Mouse (Mus musculus) MEL (cell line): ENCODE results near the gene 2010109A12Rik. TPM values are rescaled to one million over a fixed set of nuclear protein-coding genes. Genes with fewer than 3 reads are reported as not detected.

Source experiments
- DNase-seq: peaks from one replicate; pipeline ENCODE4 v3.0.0; 2011; ENCODE audit warnings: low read depth, low spot score
- H3K27ac ChIP-seq: 2 replicates; pipeline ENCODE4 v1.5.1; 2012; ENCODE audit warnings: low read depth, mild to moderate bottlenecking, control low read depth, low read length, moderate library complexity; ENCODE audit not compliant: control insufficient read depth
- H3K27me3 ChIP-seq, 2 experiments: fragments of 150-350 bp in 1 of 2; sonication (generic) in 1 of 2; 2 replicates each; pipeline ENCODE4 v1.6.1; 2012; ENCODE audit warnings: low read length in 2 of 2, mild to moderate bottlenecking in 2 of 2, improper control_type of control experiment in 1 of 2, moderate library complexity in 1 of 2; ENCODE audit not compliant: insufficient read depth in 2 of 2, control insufficient read depth in 1 of 2
- H3K36me3 ChIP-seq, 2 experiments: 2 replicates each; pipeline ENCODE4 v1.6.1; 2012 to 2014; ENCODE audit warnings: low read length in 2 of 2, improper control_type of control experiment in 1 of 2, inconsistent platforms in 1 of 2, mild to moderate bottlenecking in 1 of 2; ENCODE audit not compliant: insufficient read depth in 2 of 2, control insufficient read depth in 1 of 2
- H3K4me1 ChIP-seq, 2 experiments: fragments of 150-350 bp in 1 of 2; sonication (generic) in 1 of 2; 2 replicates each; pipeline ENCODE4 v1.6.1; 2012; ENCODE audit warnings: low read length in 2 of 2, improper control_type of control experiment in 1 of 2, mild to moderate bottlenecking in 1 of 2; ENCODE audit not compliant: insufficient read depth in 2 of 2, control insufficient read depth in 1 of 2
- H3K4me3 ChIP-seq, 2 experiments: fragments of 150-350 bp in 1 of 2; sonication (generic) in 1 of 2; 2 replicates each; pipeline ENCODE4 v1.5.1; 2012; ENCODE audit warnings: low read depth in 2 of 2, low read length in 2 of 2, mild to moderate bottlenecking in 2 of 2, moderate library complexity in 2 of 2, control low read depth in 1 of 2, improper control_type of control experiment in 1 of 2; ENCODE audit not compliant: control insufficient read depth in 1 of 2, insufficient read depth in 1 of 2
- H3K79me2 ChIP-seq: 2 replicates; pipeline ENCODE4 v1.6.1; 2012; ENCODE audit warnings: mild to moderate bottlenecking, low read length, moderate library complexity; ENCODE audit not compliant: control insufficient read depth, poor library complexity, insufficient read depth
- H3K9ac ChIP-seq: 2 replicates; pipeline ENCODE4 v1.6.1; 2012; ENCODE audit warnings: low read depth, mild to moderate bottlenecking, control low read depth, low read length, moderate library complexity; ENCODE audit not compliant: control insufficient read depth, poor library complexity, severe bottlenecking
- H3K9me3 ChIP-seq: fragments of 150-350 bp; sonication (generic); replicated peaks from 2 replicates; pipeline ENCODE4 v1.6.1; 2012; ENCODE audit warnings: mild to moderate bottlenecking, low read length, improper control_type of control experiment, moderate library complexity; ENCODE audit not compliant: insufficient read depth
- CHD1 ChIP-seq: IDR thresholded peaks from 2 replicates; pipeline ENCODE4 v1.6.1; 2012; ENCODE audit warnings: low read depth, mild to moderate bottlenecking, inconsistent platforms, low read length, improper control_type of control experiment
- CHD2 ChIP-seq: IDR thresholded peaks from 2 replicates; pipeline ENCODE4 v1.6.1; 2011; ENCODE audit warnings: low read length, improper control_type of control experiment
- E2F4 ChIP-seq: IDR thresholded peaks from 2 replicates; pipeline ENCODE4 v1.6.1; 2011; ENCODE audit warnings: low read depth, low read length, improper control_type of control experiment, borderline replicate concordance
- EP300 ChIP-seq, 2 experiments: IDR thresholded peaks; 2 replicates each; pipeline ENCODE4 v1.6.1; 2011; ENCODE audit warnings: improper control_type of control experiment in 2 of 2, low read length in 2 of 2, low read depth in 1 of 2, mild to moderate bottlenecking in 1 of 2
- ETS1 ChIP-seq: IDR thresholded peaks from 2 replicates; pipeline ENCODE4 v1.6.1; 2012; ENCODE audit warnings: low read depth, mild to moderate bottlenecking, inconsistent platforms, low read length, improper control_type of control experiment, moderate library complexity
- GABPA ChIP-seq: IDR thresholded peaks from 2 replicates; pipeline ENCODE4 v1.6.1; 2012; ENCODE audit warnings: low read depth, mild to moderate bottlenecking, inconsistent platforms, low read length, improper control_type of control experiment, moderate library complexity
- GATA1 ChIP-seq: IDR thresholded peaks from 2 replicates; pipeline ENCODE4 v1.6.1; 2011; ENCODE audit warnings: low read depth, low read length, improper control_type of control experiment
- HCFC1 ChIP-seq: IDR thresholded peaks from 2 replicates; pipeline ENCODE4 v1.6.1; 2012; ENCODE audit warnings: low read depth, mild to moderate bottlenecking, inconsistent platforms, low read length, improper control_type of control experiment, moderate library complexity
- JUND ChIP-seq: IDR thresholded peaks from 2 replicates; pipeline ENCODE4 v1.6.1; 2011; ENCODE audit warnings: low read depth, mild to moderate bottlenecking, improper control_type of control experiment, low read length
- KAT2A ChIP-seq: conservative IDR thresholded peaks from 2 replicates; pipeline ENCODE4 v1.6.1; 2012; ENCODE audit warnings: low read depth, low read length, improper control_type of control experiment, inconsistent platforms
- MAFK ChIP-seq: IDR thresholded peaks from 2 replicates; pipeline ENCODE4 v1.6.1; 2011; ENCODE audit warnings: low read depth, mild to moderate bottlenecking, low read length, improper control_type of control experiment, borderline replicate concordance
- MAZ ChIP-seq: IDR thresholded peaks from 2 replicates; pipeline ENCODE4 v1.6.1; 2012; ENCODE audit warnings: low read depth, mild to moderate bottlenecking, inconsistent platforms, low read length, improper control_type of control experiment
- MEF2A ChIP-seq: IDR thresholded peaks from 2 replicates; pipeline ENCODE4 v1.6.1; 2014; ENCODE audit warnings: low read depth, mild to moderate bottlenecking, inconsistent platforms, low read length, improper control_type of control experiment; ENCODE audit not compliant: poor library complexity, insufficient replicate concordance, severe bottlenecking; ENCODE audit errors: extremely low read depth
- MXI1 ChIP-seq: IDR thresholded peaks from 2 replicates; pipeline ENCODE4 v1.6.1; 2011; ENCODE audit warnings: mild to moderate bottlenecking, low read depth, low read length, improper control_type of control experiment
- MYC ChIP-seq: IDR thresholded peaks from 2 replicates; pipeline ENCODE4 v1.6.1; 2011; ENCODE audit warnings: low read depth, mild to moderate bottlenecking, low read length, improper control_type of control experiment, moderate library complexity
- POLR2A ChIP-seq, 2 experiments: IDR thresholded peaks; 2 replicates each; pipeline ENCODE4 v1.6.1; 2011 to 2012; ENCODE audit warnings: low read length in 2 of 2, mild to moderate bottlenecking in 2 of 2, control low read depth in 1 of 2, improper control_type of control experiment in 1 of 2, low read depth in 1 of 2, moderate library complexity in 1 of 2; ENCODE audit not compliant: control insufficient read depth in 1 of 2, insufficient read depth in 1 of 2, poor library complexity in 1 of 2
- POLR2AphosphoS2 ChIP-seq: IDR thresholded peaks from 2 replicates; pipeline ENCODE4 v1.6.1; 2011; ENCODE audit warnings: low read length, improper control_type of control experiment
- RAD21 ChIP-seq: IDR thresholded peaks from 2 replicates; pipeline ENCODE4 v1.6.1; 2011; ENCODE audit warnings: mild to moderate bottlenecking, low read depth, low read length, improper control_type of control experiment
- RCOR1 ChIP-seq: IDR thresholded peaks from 2 replicates; pipeline ENCODE4 v1.6.1; 2012; ENCODE audit warnings: low read depth, mild to moderate bottlenecking, inconsistent platforms, low read length, improper control_type of control experiment
- SMC3 ChIP-seq: IDR thresholded peaks from 2 replicates; pipeline ENCODE4 v1.6.1; 2011; ENCODE audit warnings: low read depth, low read length, improper control_type of control experiment
- TBP ChIP-seq: IDR thresholded peaks from 2 replicates; pipeline ENCODE4 v1.8.0; 2011; ENCODE audit warnings: low read depth, low read length, improper control_type of control experiment
- TCF12 ChIP-seq: IDR thresholded peaks from 2 replicates; pipeline ENCODE4 v1.6.1; 2014; ENCODE audit warnings: low read depth, mild to moderate bottlenecking, inconsistent platforms, low read length, improper control_type of control experiment, moderate library complexity
- UBTF ChIP-seq: IDR thresholded peaks from 2 replicates; pipeline ENCODE4 v1.6.1; 2012; ENCODE audit warnings: low read depth, mild to moderate bottlenecking, inconsistent platforms, low read length, improper control_type of control experiment, moderate library complexity, borderline replicate concordance; ENCODE audit not compliant: insufficient read depth
- USF2 ChIP-seq, 2 experiments: IDR thresholded peaks; 2 replicates each; pipeline ENCODE4 v1.6.1; 2011 to 2012; ENCODE audit warnings: improper control_type of control experiment in 2 of 2, low read length in 2 of 2, borderline replicate concordance in 1 of 2, inconsistent platforms in 1 of 2, low read depth in 1 of 2, mild to moderate bottlenecking in 1 of 2; ENCODE audit not compliant: insufficient read depth in 1 of 2
- ZC3H11A ChIP-seq: IDR thresholded peaks from 2 replicates; pipeline ENCODE4 v1.6.1; 2012; ENCODE audit warnings: low read depth, mild to moderate bottlenecking, inconsistent platforms, low read length, improper control_type of control experiment
- ZMIZ1 ChIP-seq: IDR thresholded peaks from 2 replicates; pipeline ENCODE4 v1.6.1; 2012; ENCODE audit warnings: low read depth, mild to moderate bottlenecking, inconsistent platforms, low read length, improper control_type of control experiment, moderate library complexity
- ZNF384 ChIP-seq: IDR thresholded peaks from 2 replicates; pipeline ENCODE4 v1.6.1; 2012; ENCODE audit warnings: low read depth, mild to moderate bottlenecking, inconsistent platforms, low read length, improper control_type of control experiment
- polyA plus RNA-seq, 2 experiments: library from polyadenylated mRNA; stranded (reverse) in 1 of 2; unstranded in 1 of 2; fragments of >175 nt in 1 of 2; fragments of >200 nt in 1 of 2; gene quantifications; 2 replicates each; pipeline versions ENCODE4 v1.2.1 to v1.2.4; 2012; ENCODE audit warnings: low replicate concordance in 2 of 2, low read depth in 1 of 2; ENCODE audit not compliant: insufficient read length in 2 of 2, insufficient read depth in 1 of 2, missing spikeins in 1 of 2
- total RNA-seq: library from RNA; depleted of rRNA; stranded (reverse); fragments of 300-350 nt; gene quantifications from 2 replicates; pipeline ENCODE4 v1.2.3, GENCODE M21; 2012

2010109A12Rik gene
- total and polyA plus RNA-seq, 3 experiments = 0.21 to 0.23 TPM; not detected in 1

GRCm38 (mm10) chr5:93259349-93259748, 53.0 kb downstream of the 2010109A12Rik start:
- Histone ChIP-seq H3K27me3 (no peaks in the 10 kb centered on the region), H3K4me3 (no peak overlapping the region), H3K79me2 (no peaks in the 10 kb centered on the region), H3K36me3 (peaks cover 0 to 18% of the 10 kb centered on the region in 2 experiments; a peak in 2 of 4 replicates), H3K27ac (no peak overlapping the region), H3K9me3 (no peaks in the 10 kb centered on the region), H3K4me1 (peaks cover 4 to 11% of the 10 kb centered on the region in 2 experiments; a peak in 3 of 4 replicates), H3K9ac (no peak overlapping the region)
- no peak for TF ChIP-seq MAFK
- TF ChIP-seq ZNF384 = no peak
- peak; percentile 56 for TF ChIP-seq GATA1
- no peak for TF ChIP-seq GABPA
- TF ChIP-seq MAZ = no peak
- no peak for TF ChIP-seq ZC3H11A
- TF ChIP-seq E2F4 = no peak
- no peak for TF ChIP-seq TCF12
- TF ChIP-seq ETS1 = 0 out of 2 replicates have a peak, but pooled peaks have one; percentile 14
- TF ChIP-seq POLR2AphosphoS2 = no peak
- peak in 1 of 2 experiments; percentile 47; a peak in 1 of 4 replicates for TF ChIP-seq EP300 (IDR thresholded peaks at IDR 0.05; ENCODE audit: low read depth in 1 of 2, low read length in 2 of 2)
- TF ChIP-seq POLR2A (IDR thresholded peaks at IDR 0.05; ENCODE audit: control insufficient read depth in 1 of 2, insufficient read depth in 1 of 2, low read depth in 1 of 2, low read length in 2 of 2, poor library complexity in 1 of 2) = no peak
- TF ChIP-seq UBTF = no peak
- TF ChIP-seq MEF2A = no peak
- TF ChIP-seq JUND = no peak
- no peak for TF ChIP-seq HCFC1
- no peak for TF ChIP-seq ZMIZ1
- TF ChIP-seq TBP = no peak
- TF ChIP-seq CHD1 = no peak
- no peak for TF ChIP-seq KAT2A
- no peak for TF ChIP-seq RAD21
- peak; percentile 59 for TF ChIP-seq RCOR1
- no peak for TF ChIP-seq MXI1
- TF ChIP-seq USF2 (IDR thresholded peaks at IDR 0.05; ENCODE audit: borderline replicate concordance in 1 of 2, insufficient read depth in 1 of 2, low read depth in 1 of 2, low read length in 2 of 2) = no peak
- no peak for TF ChIP-seq MYC
- no peak for TF ChIP-seq CHD2
- TF ChIP-seq SMC3 = no peak
- no peak for DNase-seq
